ENCODE assay signal across 11 mouse cellular contexts in the genomic region with DNA sequence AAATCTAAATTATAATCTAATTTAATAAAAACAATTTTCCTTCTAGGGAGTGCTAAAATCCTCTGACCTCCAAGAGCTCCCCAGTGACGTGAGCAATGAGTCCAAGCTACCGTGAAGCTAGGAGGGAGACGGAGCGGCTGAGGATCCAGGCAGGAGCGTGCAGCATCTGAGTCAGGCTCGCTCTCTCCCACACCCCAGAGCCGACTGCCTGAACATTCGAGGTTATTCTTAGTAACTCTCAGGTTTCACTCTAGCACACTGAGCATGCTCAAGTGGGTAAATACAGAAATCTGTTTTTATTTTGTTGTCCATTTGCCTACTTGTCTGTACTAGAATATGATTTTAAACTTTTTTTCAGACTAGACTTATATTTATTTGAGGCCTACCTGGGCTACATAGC. TPM values are rescaled to one million over a fixed set of nuclear protein-coding genes. Genes with fewer than 3 reads are reported as not detected.
A peak's percentile ranks its signal among the peaks of the same experiment; 100 is the strongest.
DNase-seq lines count a peak whose midpoint lies in the region; ATAC-seq and TF ChIP-seq lines count a peak whose summit lies in the region.
"Had no signal": no experiment of that assay in that cellular context is flagged by ENCODE, and none has a peak within 500 bp of the region (broad histone marks: within the 10 kb centered on the region; RNA-seq: fewer than 3 reads in every experiment).

No protein-coding gene starts in this region.

- H3K9me3 ChIP-seq in lung, embryonic 14.5 days (ENCODE audit: low read depth, low read length) = no peaks in the 10 kb centered on the region
- H3K9me3 ChIP-seq in forebrain, embryonic 13.5 days (replicated peaks) = no peaks in the 10 kb centered on the region
- H3K9me3 ChIP-seq in intestine, postnatal 0 days (ENCODE audit: control insufficient read depth) = no peaks in the 10 kb centered on the region
- H3K9me3 ChIP-seq: megakaryocyte, embryonic 14.5 days had no signal

- no peak overlapping the region for H3K4me3 ChIP-seq in lung, embryonic 14.5 days (ENCODE audit: low read depth, low read length)
- no peak overlapping the region for H3K4me3 ChIP-seq in forebrain, embryonic 13.5 days
- H3K4me3 ChIP-seq in intestine, postnatal 0 days (ENCODE audit: low read depth, low read length) = no peak overlapping the region
- H3K4me3 ChIP-seq: megakaryocyte, embryonic 14.5 days had no signal

- 48% methylated on average over 8 of the region's 8 CpGs for WGBS in lung, embryonic 14.5 days
- WGBS in forebrain, embryonic 13.5 days = 85% methylated on average over 8 of the region's 8 CpGs
- WGBS in intestine, postnatal 0 days = 72% methylated on average over 8 of the region's 8 CpGs

- H3K36me3 ChIP-seq in lung, embryonic 14.5 days (ENCODE audit: insufficient read depth) = peaks cover 17% of the 10 kb centered on the region; the same call in 1 of the 2 replicates
- H3K36me3 ChIP-seq in forebrain, embryonic 13.5 days (ENCODE audit: poor library complexity, severe bottlenecking) = peaks cover 38% of the 10 kb centered on the region
- peaks cover 38% of the 10 kb centered on the region for H3K36me3 ChIP-seq in intestine, postnatal 0 days (ENCODE audit: control insufficient read depth, insufficient read depth)

- H3K4me1 ChIP-seq in lung, embryonic 14.5 days (ENCODE audit: insufficient read depth) = no peaks in the 10 kb centered on the region; the same call in 1 of the 2 replicates
- H3K4me1 ChIP-seq in forebrain, embryonic 13.5 days = no peaks in the 10 kb centered on the region
- H3K4me1 ChIP-seq in intestine, postnatal 0 days (replicated peaks; ENCODE audit: control insufficient read depth, insufficient read depth, low read length) = no peaks in the 10 kb centered on the region
- H3K4me1 ChIP-seq: megakaryocyte, embryonic 14.5 days had no signal

- in situ Hi-C loops in Patski (cut with MboI; ENCODE audit: low pct_unique_long_range_greater_than_20kb) = no loop called here

- H3K27ac ChIP-seq in lung, embryonic 14.5 days (ENCODE audit: low read depth) = no peak overlapping the region
- no peak overlapping the region for H3K27ac ChIP-seq in forebrain, embryonic 13.5 days
- H3K27ac ChIP-seq in intestine, postnatal 0 days (ENCODE audit: low read depth, low read length) = no peak overlapping the region

- H3K9ac ChIP-seq in lung, embryonic 14.5 days = no peak overlapping the region
- no peak overlapping the region for H3K9ac ChIP-seq in forebrain, embryonic 13.5 days
- no peak overlapping the region for H3K9ac ChIP-seq in intestine, postnatal 0 days (ENCODE audit: low read depth, low read length)

- CTCF ChIA-PET in Patski (lab: Charles Lee) = interaction anchor here (1.0 to 2.0 kb wide), 2 partner anchors 10 to 13 kb away, joined by 4 to 7 read pairs; no protein-coding TSS in a partner anchor

- no peaks in the 10 kb centered on the region for H3K27me3 ChIP-seq in Patski
- H3K27me3 ChIP-seq in lung, embryonic 14.5 days (ENCODE audit: insufficient read depth, low read length) = no peaks in the 10 kb centered on the region
- no peaks in the 10 kb centered on the region for H3K27me3 ChIP-seq in forebrain, embryonic 13.5 days
- no peaks in the 10 kb centered on the region for H3K27me3 ChIP-seq in intestine, postnatal 0 days (replicated peaks; ENCODE audit: control insufficient read depth, insufficient read depth, low read length)
- H3K27me3 ChIP-seq: megakaryocyte, embryonic 14.5 days had no signal

- POLR2A ChIA-PET in Patski (lab: Charles Lee) = interaction anchor here (0.7 kb wide), 1 partner anchor 29 kb away, joined by 3 read pairs; the partner anchor contains the start of gene Sh3bgrl3

- peak; percentile 80 for DNase-seq in gastrocnemius, adult 18-20 months (ENCODE audit: low spot score)
- no peak for DNase-seq in gastrocnemius, postnatal 4 days (ENCODE audit: low spot score in 2 of 2)
- DNase-seq in Patski (ENCODE audit: low read depth, low spot score) = peak; percentile 35
- peak; percentile 68 to 69 for DNase-seq in heart, adult 18-20 months
- DNase-seq in lung, embryonic 14.5 days = peak; percentile 4
- no peak for DNase-seq in testis, postnatal 14 days (ENCODE audit: low spot score)
- DNase-seq: spleen, adult 18-20 months had no signal

- no peak for TF ChIP-seq CTCF in Patski (IDR thresholded peaks at IDR 0.05)
- TF ChIP-seq CTCF in lung, embryonic 14.5 days (IDR thresholded peaks at IDR 0.05; ENCODE audit: low read depth) = no peak
- TF ChIP-seq CTCF in intestine, postnatal 0 days (IDR thresholded peaks at IDR 0.05; ENCODE audit: low read depth) = no peak

- ATAC-seq in Patski = peak; percentile 39
- no peak for ATAC-seq in lung, embryonic 14.5 days (ENCODE audit: insufficient read depth)
- no peak for ATAC-seq in forebrain, embryonic 13.5 days
- ATAC-seq in intestine, postnatal 0 days = no peak
- ATAC-seq: inflammation-experienced regulatory T-cells, adult 6 months had no signal

- H3K4me2 ChIP-seq in lung, embryonic 14.5 days = no peak overlapping the region
- no peak overlapping the region for H3K4me2 ChIP-seq in forebrain, embryonic 13.5 days
- H3K4me2 ChIP-seq in intestine, postnatal 0 days (replicated peaks; ENCODE audit: low read depth) = no peak overlapping the region

RNA-seq across cellular contexts. Expression of gene Sh3bgrl3, which starts 28.2 kb away (rescaled TPM):
- 10 to 100 TPM; 14.1 to 19.8 TPM for total RNA-seq in gastrocnemius, adult 18-20 months (2021)
- 10 to 100 TPM; 72.4 to 83.6 TPM for total RNA-seq in gastrocnemius, postnatal 4 days (2021)
- 207 TPM for polyA plus RNA-seq in Patski (2021)
- 10 to 100 TPM; 34.0 to 42.8 TPM for total RNA-seq in heart, adult 18-20 months (2021)
- polyA plus RNA-seq in lung, embryonic 14.5 days (2014; fragmentation: Nextera tagmentation; extraction: Ambion mirVana) = 384 and 400 TPM in 2 replicates
- polyA plus RNA-seq in forebrain, embryonic 13.5 days (2015; fragmentation: Nextera tagmentation; extraction: Ambion mirVana) = 285 TPM in 2 replicates
- 503 and 522 TPM in 2 replicates for polyA plus RNA-seq in intestine, postnatal 0 days (2015; fragmentation: Nextera tagmentation; extraction: Ambion mirVana)

RNA-seq across cellular contexts. Expression of gene Cep85, which starts 30.2 kb away (rescaled TPM):
- 10 to 100 TPM; 58.4 to 80.2 TPM for total RNA-seq in gastrocnemius, adult 18-20 months (2021)
- 10 to 100 TPM; 54.8 to 60.3 TPM for total RNA-seq in gastrocnemius, postnatal 4 days (2021)
- polyA plus RNA-seq in Patski (2021) = 20.9 TPM
- total RNA-seq in heart, adult 18-20 months (2021) = 10 to 100 TPM; 40.4 to 41.9 TPM
- 35.7 and 37.9 TPM in 2 replicates for polyA plus RNA-seq in lung, embryonic 14.5 days (2014; fragmentation: Nextera tagmentation; extraction: Ambion mirVana)
- 22.6 and 22.8 TPM in 2 replicates for polyA plus RNA-seq in forebrain, embryonic 13.5 days (2015; fragmentation: Nextera tagmentation; extraction: Ambion mirVana)
- polyA plus RNA-seq in intestine, postnatal 0 days (2015; fragmentation: Nextera tagmentation; extraction: Ambion mirVana) = 85.9 and 91.1 TPM in 2 replicates

RNA-seq across cellular contexts. Expression of gene Gm7534, which starts 46.1 kb away (rescaled TPM):
- not detected for total RNA-seq in gastrocnemius, adult 18-20 months (2021)
- not detected for total RNA-seq in gastrocnemius, postnatal 4 days (2021)
- not detected for polyA plus RNA-seq in Patski (2021)
- total RNA-seq in heart, adult 18-20 months (2021) = not detected
- not detected in 2 replicates for polyA plus RNA-seq in lung, embryonic 14.5 days (2014; fragmentation: Nextera tagmentation; extraction: Ambion mirVana)
- polyA plus RNA-seq in forebrain, embryonic 13.5 days (2015; fragmentation: Nextera tagmentation; extraction: Ambion mirVana) = not detected in 2 replicates
- polyA plus RNA-seq in intestine, postnatal 0 days (2015; fragmentation: Nextera tagmentation; extraction: Ambion mirVana) = not detected in 2 replicates
- polyA plus RNA-seq: inflammation-experienced regulatory T-cells, adult 6 months had no signal

RNA-seq across cellular contexts. Expression of gene Ubxn11, which starts 54.4 kb away (rescaled TPM):
- 1 to 10 TPM; 1.3 to 1.6 TPM for total RNA-seq in gastrocnemius, adult 18-20 months (2021)
- 1 to 10 TPM; 3.2 to 3.7 TPM for total RNA-seq in gastrocnemius, postnatal 4 days (2021)
- 10.0 TPM for polyA plus RNA-seq in Patski (2021)
- total RNA-seq in heart, adult 18-20 months (2021) = 1 to 10 TPM; 2.0 to 2.4 TPM
- 6.8 and 7.8 TPM in 2 replicates for polyA plus RNA-seq in lung, embryonic 14.5 days (2014; fragmentation: Nextera tagmentation; extraction: Ambion mirVana)
- 6.2 and 9.4 TPM in 2 replicates for polyA plus RNA-seq in forebrain, embryonic 13.5 days (2015; fragmentation: Nextera tagmentation; extraction: Ambion mirVana)
- 0.88 and 1.5 TPM in 2 replicates for polyA plus RNA-seq in intestine, postnatal 0 days (2015; fragmentation: Nextera tagmentation; extraction: Ambion mirVana)

Comparison
In these comparisons a context has a peak if more than half of its experiments do, and no peak if none do; other contexts are left out.
1. DNase-seq: peak in gastrocnemius, adult 18-20 months (single experiment), Patski (single experiment), heart, adult 18-20 months (2 of 2) and lung, embryonic 14.5 days (single experiment); none in gastrocnemius, postnatal 4 days (0 of 2) and testis, postnatal 14 days (single experiment).